Mouse (Mus musculus) brown adipose tissue, adult 24 weeks (tissue): Measurements from ENCODE around the gene Gpatch4. TPM values are rescaled to one million over a fixed set of nuclear protein-coding genes. Genes with fewer than 3 reads are reported as not detected.

ENCODE experiments used
- H3K27ac ChIP-seq: fragments of 200-500 bp; replicated peaks from 2 replicates; pipeline ENCODE4 v1.5.1; 2012; ENCODE audit warnings: low read depth, mild to moderate bottlenecking, low read length
- H3K4me1 ChIP-seq: fragments of 200-500 bp; 2 replicates; pipeline ENCODE4 v1.6.1; 2012; ENCODE audit warnings: low read length, mixed read lengths; ENCODE audit not compliant: control insufficient read depth, insufficient read depth, insufficient read length
- H3K4me3 ChIP-seq: fragments of 200-500 bp; 2 replicates; pipeline ENCODE4 v1.5.1; 2012; ENCODE audit warnings: low read depth, mild to moderate bottlenecking, low read length, moderate library complexity; ENCODE audit not compliant: insufficient read depth
- polyA plus RNA-seq: library from polyadenylated mRNA; stranded (reverse); fragments of >200 nt; gene quantifications from 2 replicates; pipeline ENCODE4 v1.2.4, GENCODE M21; 2012; ENCODE audit not compliant: missing spikeins, insufficient read depth, insufficient read length

Gpatch4 gene
- polyA plus RNA-seq, 1 experiment: 11.0 TPM

- H3K4me1 ChIP-seq: peaks cover 8% of the 10 kb centered on the region
- peak overlapping the region; percentile 75 for H3K27ac ChIP-seq
- H3K4me3 ChIP-seq: no peak overlapping the region
Observed at GRCm38 (mm10) chr3:88102196-88102595, 59.3 kb downstream of the Gpatch4 start.

GRCm38 (mm10) chr3:88102611-88103010, 59.7 kb downstream of the Gpatch4 start:
- Histone ChIP-seq H3K4me1 (peaks cover 8% of the 10 kb centered on the region), H3K4me3 (no peak overlapping the region), H3K27ac (peak overlapping the region; percentile 75)

Other genes with a start within 250 kb of the Gpatch4 start
- not detected in 2 replicates for gene Ntrk1, start 247.9 kb upstream of the Gpatch4 start, polyA plus RNA-seq
- not detected in 2 replicates for gene Insrr, start 246.2 kb upstream of the Gpatch4 start, polyA plus RNA-seq
- gene Pear1, start 218.8 kb upstream of the Gpatch4 start, polyA plus RNA-seq: 2.7 and 4.0 TPM in 2 replicates
- not detected in 2 replicates for gene Sh2d2a, start 196.4 kb upstream of the Gpatch4 start, polyA plus RNA-seq
- gene Prcc, start 157.5 kb upstream of the Gpatch4 start, polyA plus RNA-seq: 25.6 and 28.7 TPM in 2 replicates
- gene Hdgf, start 136.8 kb upstream of the Gpatch4 start, polyA plus RNA-seq: 178 and 215 TPM in 2 replicates
- 158 and 172 TPM in 2 replicates for gene Mrpl24, start 123.6 kb upstream of the Gpatch4 start, polyA plus RNA-seq
- 6.7 and 7.9 TPM in 2 replicates for gene Isg20l2, start 112.8 kb upstream of the Gpatch4 start, polyA plus RNA-seq
- 4.5 and 6.7 TPM in 2 replicates for gene Rrnad1, start 112.4 kb upstream of the Gpatch4 start, polyA plus RNA-seq
- not detected in 2 replicates for gene Crabp2, start 94.4 kb upstream of the Gpatch4 start, polyA plus RNA-seq
- gene Nes, start 72.0 kb upstream of the Gpatch4 start, polyA plus RNA-seq: 7.6 and 8.4 TPM in 2 replicates
- gene Bcan, start 42.9 kb upstream of the Gpatch4 start, polyA plus RNA-seq: not detected in 2 replicates
- not detected in 2 replicates for gene Hapln2, start 15.5 kb upstream of the Gpatch4 start, polyA plus RNA-seq
- 152 and 153 TPM in 2 replicates for gene Naxe, start 15.4 kb downstream of the Gpatch4 start, polyA plus RNA-seq
- not detected in 2 replicates for gene Ttc24, start 35.2 kb downstream of the Gpatch4 start, polyA plus RNA-seq
- gene Iqgap3, start 38.9 kb downstream of the Gpatch4 start, polyA plus RNA-seq: 1.1 TPM in 1 of 2 replicates, not detected in the other
- 34.8 and 50.0 TPM in 2 replicates for gene Mef2d, start 99.3 kb downstream of the Gpatch4 start, polyA plus RNA-seq
- gene Rhbg, start 211.6 kb downstream of the Gpatch4 start, polyA plus RNA-seq: not detected in 2 replicates
- not detected in 2 replicates for gene Gm38392, start 244.1 kb downstream of the Gpatch4 start, polyA plus RNA-seq